Comparison of ENCODE assay signal across 8 mouse cellular contexts in genomic region chr11:106276454-106276853, GRCm38 (mm10). TPM values are rescaled to one million over a fixed set of nuclear protein-coding genes. Genes with fewer than 3 reads are reported as not detected.
DNase-seq lines count a peak whose midpoint lies in the region; ATAC-seq and TF ChIP-seq lines count a peak whose summit lies in the region.

Tcam1 (plus strand) TSS chr11:106276672.

- no peak for TF ChIP-seq POLR2A in cortical plate, adult 2 months (IDR thresholded peaks at IDR 0.05; ENCODE audit: extremely low read depth, insufficient read depth, low read length)

- no peak within 1 kb of the TSS for H3K27ac ChIP-seq in cortical plate, adult 2 months (ENCODE audit: insufficient read depth, low read length)
- H3K27ac ChIP-seq in left cerebral cortex, adult 2 months = no peak within 1 kb of the TSS

- peaks cover 3% of the 10 kb centered on the region; the same call in 1 of the 2 replicates for H3K4me1 ChIP-seq in cortical plate, adult 2 months (ENCODE audit: control insufficient read depth, insufficient read depth, low read length)

- ATAC-seq in megakaryocyte, adult 5-6 weeks (ENCODE audit: poor library complexity, severe bottlenecking) = peak; percentile 68

- no peak within 1 kb of the TSS for H3K4me3 ChIP-seq in cortical plate, adult 2 months (ENCODE audit: insufficient read depth, low read length)
- H3K4me3 ChIP-seq in left cerebral cortex, adult 2 months = no peak within 1 kb of the TSS

- peak; percentile 82 for TF ChIP-seq CTCF in cortical plate, adult 2 months (IDR thresholded peaks at IDR 0.05; ENCODE audit: extremely low read depth, insufficient read depth, low read length)
- TF ChIP-seq CTCF in left cerebral cortex, adult 2 months (IDR thresholded peaks at IDR 0.05) = peak; percentile 79

- peak; percentile 97 for DNase-seq in ZHBTc4 (ENCODE audit: low read depth, low spot score)
- peak; percentile 85 to 89 for DNase-seq in gastrocnemius, adult 8-10 months (ENCODE audit: low spot score in 2 of 2)
- peak; percentile 93 for DNase-seq in hindlimb bud, embryonic 11.5 days (ENCODE audit: extremely low spot score, low read depth, low spot score)
- DNase-seq in left cerebral cortex, adult 2 months (ENCODE audit: extremely low spot score in 1 of 2, low spot score in 2 of 2) = peak; percentile 89 to 94
- peak; percentile 92 for DNase-seq in right cerebral cortex, adult 18-20 months
- peak; percentile 71 for DNase-seq in urinary bladder, adult 2 months (ENCODE audit: low spot score)

- intact Hi-C loops in left cerebral cortex, adult 2 months (cut with DNase I) = no loop called here

RNA-seq across cellular contexts. Expression of gene Tcam1, which starts in this region (rescaled TPM):
- polyA plus RNA-seq in cortical plate, adult 2 months (2012; rRNA removed) = 0.11 and 0.13 TPM in 2 replicates
- under 1 TPM in 3 of 4 experiments, not detected in 1; 0.07 to 0.13 (median 0.12) TPM for total RNA-seq in gastrocnemius, adult 8-10 months (2022)
- not detected for total RNA-seq in left cerebral cortex, adult 2 months (2021)
- total RNA-seq in megakaryocyte, adult 5-6 weeks (2015) = 0.09 and 0.14 TPM in 2 replicates
- total RNA-seq in megakaryocyte, adult 5-6 weeks (2017) = 0.04 and 0.08 TPM in 2 replicates
- 0.11 and 0.19 TPM in 2 replicates for polyA plus RNA-seq in urinary bladder, adult 2 months (2012; rRNA removed)

Comparison
In these comparisons a context has a peak if more than half of its experiments do, and no peak if none do; other contexts are left out.
1. Peak in DNase-seq in gastrocnemius, adult 8-10 months; RNA of the gene not detected or under 1 TPM.
2. Peak in DNase-seq in left cerebral cortex, adult 2 months; RNA of the gene not detected or under 1 TPM.
3. Peak in ATAC-seq in megakaryocyte, adult 5-6 weeks; RNA of the gene not detected or under 1 TPM.
4. Peak in DNase-seq in urinary bladder, adult 2 months; RNA of the gene not detected or under 1 TPM.